8 mouse cellular contexts compared by ENCODE assay signal in the genomic region with DNA sequence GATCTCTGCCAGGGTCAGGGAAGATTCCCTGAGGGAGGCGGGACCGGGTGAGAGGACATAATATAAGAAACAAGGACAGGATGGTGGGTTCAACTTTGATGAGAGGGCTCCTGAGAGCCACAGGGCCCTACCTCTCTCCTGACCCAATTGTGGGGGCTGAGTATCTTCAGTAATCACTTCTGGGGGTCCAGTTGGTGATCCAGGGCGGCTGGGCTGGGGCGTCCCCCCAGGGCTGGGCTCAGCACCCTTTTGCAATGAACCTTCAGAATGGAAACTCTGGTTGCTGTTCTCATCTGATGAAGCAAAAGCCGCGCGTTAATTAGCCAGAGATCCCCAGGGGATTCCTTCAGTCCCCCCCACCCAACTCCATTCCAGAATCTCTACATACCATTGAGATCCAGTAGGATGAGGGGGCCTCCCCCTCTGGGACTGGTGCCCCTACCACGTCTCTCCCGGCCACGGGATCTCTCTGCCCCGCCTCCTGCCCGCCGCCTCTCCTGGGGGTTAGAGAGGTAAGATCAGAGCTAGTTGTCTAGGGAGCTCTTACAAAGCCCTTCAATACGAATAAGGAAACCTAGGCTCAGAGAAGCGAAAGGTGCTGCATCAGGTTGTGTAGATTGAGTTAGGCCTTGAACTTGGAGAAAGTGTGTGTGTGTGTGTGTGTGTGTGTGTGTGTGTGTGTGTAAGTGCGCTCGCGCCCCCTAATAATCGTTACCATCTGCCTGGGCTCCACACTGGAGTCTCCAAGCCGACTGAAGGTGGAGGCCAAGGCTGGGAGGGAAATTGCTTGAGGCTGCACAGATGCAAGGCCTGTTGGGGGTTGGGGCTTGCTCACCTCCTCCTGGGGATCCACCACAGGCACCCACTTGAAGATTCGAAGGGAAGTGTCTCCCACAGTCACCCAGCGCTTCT. TPM values are rescaled to one million over a fixed set of nuclear protein-coding genes. Genes with fewer than 3 reads are reported as not detected.
A peak's percentile ranks its signal among the peaks of the same experiment; 100 is the strongest.
DNase-seq lines count a peak whose midpoint lies in the region; ATAC-seq and TF ChIP-seq lines count a peak whose summit lies in the region.

No protein-coding gene starts in this region.

- peaks cover 2% of the 10 kb centered on the region; the same call in 1 of the 2 replicates for H3K36me3 ChIP-seq in neural tube, embryonic 11.5 days (ENCODE audit: control insufficient read depth, insufficient read depth, low read length)
- peaks cover 25% of the 10 kb centered on the region for H3K36me3 ChIP-seq in heart, embryonic 16.5 days (ENCODE audit: control insufficient read depth, insufficient read depth)
- no peaks in the 10 kb centered on the region for H3K36me3 ChIP-seq in liver, embryonic 14.5 days (replicated peaks; ENCODE audit: control insufficient read depth, insufficient read depth, low read depth)

- DNase-seq in CD4-positive, CD25-positive, alpha-beta regulatory T cell, adult 2 months (ENCODE audit: low read depth, low spot score) = peak; percentile 8
- no peak for DNase-seq in neural tube, embryonic 11.5 days (ENCODE audit: low spot score)
- no peak for DNase-seq in neural tube, embryonic 10.5 days (ENCODE audit: extremely low spot score, low spot score)
- no peak for DNase-seq in liver, embryonic 14.5 days (ENCODE audit: low read depth in 3 of 3, low spot score in 3 of 3)
- peak; percentile 24 to 34 for DNase-seq in thymus, postnatal 10 days (ENCODE audit: low spot score in 2 of 2)

- peak overlapping the region; percentile 71 for H3K4me2 ChIP-seq in neural tube, embryonic 11.5 days (ENCODE audit: low read depth)
- peak overlapping the region; percentile 84 for H3K4me2 ChIP-seq in heart, embryonic 16.5 days (ENCODE audit: low read depth, low read length)
- peak overlapping the region; percentile 78 for H3K4me2 ChIP-seq in liver, embryonic 14.5 days (ENCODE audit: low read depth)

- H3K4me3 ChIP-seq in neural tube, embryonic 11.5 days (ENCODE audit: low read depth, low read length) = peak overlapping the region; percentile 71
- H3K4me3 ChIP-seq in heart, embryonic 16.5 days (ENCODE audit: low read length) = peak overlapping the region; percentile 82
- H3K4me3 ChIP-seq in liver, embryonic 14.5 days (ENCODE audit: insufficient read depth in 1 of 2, low read depth in 2 of 2, low read length in 2 of 2) = peak overlapping the region; percentile 67 to 75

- H3K9ac ChIP-seq in neural tube, embryonic 11.5 days (ENCODE audit: low read length) = peak overlapping the region; percentile 82
- peak overlapping the region; percentile 93 for H3K9ac ChIP-seq in heart, embryonic 16.5 days (ENCODE audit: low read length)
- peak overlapping the region; percentile 78 for H3K9ac ChIP-seq in liver, embryonic 14.5 days (replicated peaks)

- H3K27ac ChIP-seq in neural tube, embryonic 11.5 days (ENCODE audit: low read depth, low read length) = peak overlapping the region; percentile 94
- peak overlapping the region; percentile 98 for H3K27ac ChIP-seq in heart, embryonic 16.5 days (ENCODE audit: low read length)
- H3K27ac ChIP-seq in liver, embryonic 14.5 days = peak overlapping the region; percentile 36

- no peak for TF ChIP-seq CTCF in liver, embryonic 14.5 days (IDR thresholded peaks at IDR 0.05; ENCODE audit: low read depth)

- ATAC-seq in CD4-positive, CD25-positive, alpha-beta regulatory T cell, adult 4 months = no peak
- 0 out of 2 replicates have a peak, but pooled peaks have one; percentile 4 for ATAC-seq in neural tube, embryonic 11.5 days (ENCODE audit: insufficient read depth, low FRiP score, low TSS enrichment)
- no peak for ATAC-seq in heart, embryonic 16.5 days (replicated peaks; ENCODE audit: extremely low read depth, insufficient read depth, low FRiP score)
- ATAC-seq in liver, embryonic 14.5 days (ENCODE audit: insufficient read depth) = no peak
- ATAC-seq in activated CD4-positive, CD25-positive, alpha-beta regulatory T cell, adult 4 months = no peak

- peaks cover 19% of the 10 kb centered on the region for H3K4me1 ChIP-seq in neural tube, embryonic 11.5 days (ENCODE audit: control insufficient read depth, insufficient read depth, low read length)
- H3K4me1 ChIP-seq in heart, embryonic 16.5 days (ENCODE audit: control insufficient read depth, insufficient read depth, low read length) = peaks cover 23% of the 10 kb centered on the region
- H3K4me1 ChIP-seq in liver, embryonic 14.5 days (replicated peaks; ENCODE audit: control insufficient read depth in 2 of 2, insufficient read depth in 2 of 2, low read length in 1 of 2) = peaks cover 4 to 28% of the 10 kb centered on the region in 2 experiments

- no peaks in the 10 kb centered on the region for H3K9me3 ChIP-seq in neural tube, embryonic 11.5 days (ENCODE audit: control insufficient read depth, low read length)
- H3K9me3 ChIP-seq in heart, embryonic 16.5 days (replicated peaks; ENCODE audit: control insufficient read depth, low read length) = no peaks in the 10 kb centered on the region
- no peaks in the 10 kb centered on the region for H3K9me3 ChIP-seq in liver, embryonic 14.5 days (ENCODE audit: control insufficient read depth, low read length)

- TF ChIP-seq EP300 in liver, embryonic 14.5 days (IDR thresholded peaks at IDR 0.05; ENCODE audit: low read depth) = no peak

- 23% methylated on average over 22 of the region's 22 CpGs for WGBS in neural tube, embryonic 11.5 days
- WGBS in heart, embryonic 16.5 days = 31% methylated on average over 22 of the region's 22 CpGs
- 33% methylated on average over 22 of the region's 22 CpGs for WGBS in liver, embryonic 14.5 days (ENCODE audit: insufficient replicate concordance)

- no peaks in the 10 kb centered on the region for H3K27me3 ChIP-seq in neural tube, embryonic 11.5 days (ENCODE audit: control insufficient read depth, insufficient read depth, low read length)
- no peaks in the 10 kb centered on the region for H3K27me3 ChIP-seq in heart, embryonic 16.5 days (ENCODE audit: control insufficient read depth, insufficient read depth, low read length)
- H3K27me3 ChIP-seq in liver, embryonic 14.5 days (ENCODE audit: control insufficient read depth, insufficient read depth, low read length) = no peaks in the 10 kb centered on the region

RNA-seq across cellular contexts. Expression of gene Bcl7c, which starts 1.4 kb away (rescaled TPM):
- 1 to 10 TPM; 3.2 to 5.5 TPM for polyA plus RNA-seq in CD4-positive, CD25-positive, alpha-beta regulatory T cell, adult 4 months (2017; shearing (Covaris generic))
- 54.5 and 55.5 TPM in 2 replicates for polyA plus RNA-seq in neural tube, embryonic 11.5 days (2014; fragmentation: Nextera tagmentation; extraction: Ambion mirVana)
- 36.9 and 37.5 TPM in 2 replicates for polyA plus RNA-seq in heart, embryonic 16.5 days (2015; fragmentation: Nextera tagmentation; extraction: Ambion mirVana)
- 11.6 and 12.5 TPM in 2 replicates for polyA plus RNA-seq in liver, embryonic 14.5 days (2012; rRNA removed)
- polyA plus RNA-seq in liver, embryonic 14.5 days (2014; fragmentation: Nextera tagmentation; extraction: Ambion mirVana) = 21.7 and 27.9 TPM in 2 replicates
- 1 to 10 TPM; 4.2 to 6.2 TPM for polyA plus RNA-seq in activated CD4-positive, CD25-positive, alpha-beta regulatory T cell, adult 4 months (2017; shearing (Covaris generic))

RNA-seq across cellular contexts. Expression of gene Ctf1, which starts 5.2 kb away (rescaled TPM):
- polyA plus RNA-seq in CD4-positive, CD25-positive, alpha-beta regulatory T cell, adult 4 months (2017; shearing (Covaris generic)) = not detected
- 6.0 and 8.8 TPM in 2 replicates for polyA plus RNA-seq in neural tube, embryonic 11.5 days (2014; fragmentation: Nextera tagmentation; extraction: Ambion mirVana)
- polyA plus RNA-seq in heart, embryonic 16.5 days (2015; fragmentation: Nextera tagmentation; extraction: Ambion mirVana) = 6.2 and 6.6 TPM in 2 replicates
- 2.6 and 4.3 TPM in 2 replicates for polyA plus RNA-seq in liver, embryonic 14.5 days (2012; rRNA removed)
- 1.7 and 2.5 TPM in 2 replicates for polyA plus RNA-seq in liver, embryonic 14.5 days (2014; fragmentation: Nextera tagmentation; extraction: Ambion mirVana)
- not detected for polyA plus RNA-seq in activated CD4-positive, CD25-positive, alpha-beta regulatory T cell, adult 4 months (2017; shearing (Covaris generic))

RNA-seq across cellular contexts. Expression of gene Ctf2, which starts 24.7 kb away (rescaled TPM):
- polyA plus RNA-seq in CD4-positive, CD25-positive, alpha-beta regulatory T cell, adult 4 months (2017; shearing (Covaris generic)) = not detected
- 0.18 TPM in 1 of 2 replicates, not detected in the other for polyA plus RNA-seq in neural tube, embryonic 11.5 days (2014; fragmentation: Nextera tagmentation; extraction: Ambion mirVana)
- polyA plus RNA-seq in heart, embryonic 16.5 days (2015; fragmentation: Nextera tagmentation; extraction: Ambion mirVana) = 0.11 TPM in 2 replicates
- not detected in 2 replicates for polyA plus RNA-seq in liver, embryonic 14.5 days (2012; rRNA removed)
- 0.05 and 0.15 TPM in 2 replicates for polyA plus RNA-seq in liver, embryonic 14.5 days (2014; fragmentation: Nextera tagmentation; extraction: Ambion mirVana)
- not detected for polyA plus RNA-seq in activated CD4-positive, CD25-positive, alpha-beta regulatory T cell, adult 4 months (2017; shearing (Covaris generic))

RNA-seq across cellular contexts. Expression of gene Fbxl19, which starts 37.0 kb away (rescaled TPM):
- polyA plus RNA-seq in CD4-positive, CD25-positive, alpha-beta regulatory T cell, adult 4 months (2017; shearing (Covaris generic)) = under 1 TPM; 0.12 to 0.62 TPM
- polyA plus RNA-seq in neural tube, embryonic 11.5 days (2014; fragmentation: Nextera tagmentation; extraction: Ambion mirVana) = 6.7 and 7.7 TPM in 2 replicates
- 1.3 and 2.1 TPM in 2 replicates for polyA plus RNA-seq in heart, embryonic 16.5 days (2015; fragmentation: Nextera tagmentation; extraction: Ambion mirVana)
- 10.8 and 11.3 TPM in 2 replicates for polyA plus RNA-seq in liver, embryonic 14.5 days (2012; rRNA removed)
- 0.85 and 1.1 TPM in 2 replicates for polyA plus RNA-seq in liver, embryonic 14.5 days (2014; fragmentation: Nextera tagmentation; extraction: Ambion mirVana)
- under 1 TPM; 0.36 to 0.83 TPM for polyA plus RNA-seq in activated CD4-positive, CD25-positive, alpha-beta regulatory T cell, adult 4 months (2017; shearing (Covaris generic))

Comparison
In these comparisons a context has a peak if more than half of its experiments do, and no peak if none do; other contexts are left out.
1. DNase-seq: peak in CD4-positive, CD25-positive, alpha-beta regulatory T cell, adult 2 months (single experiment) and thymus, postnatal 10 days (2 of 2); none in neural tube, embryonic 11.5 days (single experiment), neural tube, embryonic 10.5 days (single experiment) and liver, embryonic 14.5 days (0 of 3).
2. H3K27ac ChIP-seq: peak in every context shown above with its lines; median percentile 98 in heart, embryonic 16.5 days; 94 in neural tube, embryonic 11.5 days; 36 in liver, embryonic 14.5 days.
3. Peak in every context shown above with its lines, with median percentiles within 50 percentile points of each other: H3K4me2 ChIP-seq, H3K4me3 ChIP-seq and H3K9ac ChIP-seq.